Mouse (Mus musculus) midbrain, embryonic 12.5 days (tissue): Measurements from ENCODE around the gene Ntn5. TPM values are rescaled to one million over a fixed set of nuclear protein-coding genes. Genes with fewer than 3 reads are reported as not detected.

ENCODE experiments used
- ATAC-seq: fragments of 200-750 bp; cut with Nextera tagmentation; 2 replicates; pipeline ENCODE4 v1.8.0; 2017; ENCODE audit warnings: low read depth, moderate TSS enrichment, moderate library complexity; ENCODE audit not compliant: low FRiP score
- H3K27ac ChIP-seq: fragments of 300-500 bp; sonication (generic); replicated peaks from 2 replicates; pipeline ENCODE4 v1.5.1; 2016; ENCODE audit warnings: mild to moderate bottlenecking
- H3K27me3 ChIP-seq: fragments of 300-500 bp; sonication (generic); 2 replicates; pipeline ENCODE4 v1.6.1; 2016; ENCODE audit warnings: mild to moderate bottlenecking
- H3K36me3 ChIP-seq: fragments of 300-500 bp; sonication (generic); 2 replicates; pipeline ENCODE4 v1.6.1; 2016
- H3K4me1 ChIP-seq: fragments of 300-500 bp; sonication (generic); 2 replicates; pipeline ENCODE4 v1.6.1; 2016
- H3K4me2 ChIP-seq: fragments of 300-500 bp; sonication (generic); replicated peaks from 2 replicates; pipeline ENCODE4 v1.6.1; 2016; ENCODE audit warnings: mild to moderate bottlenecking, moderate library complexity
- H3K4me3 ChIP-seq: fragments of 300-500 bp; sonication (generic); 2 replicates; pipeline ENCODE4 v1.5.1; 2016; ENCODE audit warnings: mild to moderate bottlenecking
- H3K9ac ChIP-seq: fragments of 300-500 bp; sonication (generic); replicated peaks from 2 replicates; pipeline ENCODE4 v1.6.1; 2016; ENCODE audit warnings: mild to moderate bottlenecking, moderate library complexity
- H3K9me3 ChIP-seq: fragments of 300-500 bp; sonication (generic); 2 replicates; pipeline ENCODE4 v1.6.1; 2016; ENCODE audit warnings: mild to moderate bottlenecking
- WGBS: fragments of 180-500 bp; shearing (Covaris S2); methylation state at CpG from one replicate; pipeline ENCODE4 v1.1.7; 2016; 5-methylcytosine and 5-hydroxymethylcytosine counted together
- polyA plus RNA-seq: library from polyadenylated mRNA; unstranded; fragments of >200 nt; fragmentation: Nextera tagmentation; extraction: Ambion mirVana; gene quantifications from 2 replicates; pipeline ENCODE4 v1.2.1, GENCODE M21; 2016

Ntn5 gene
- polyA plus RNA-seq, 1 experiment from 2014 or later: 0.31 TPM

DNA sequence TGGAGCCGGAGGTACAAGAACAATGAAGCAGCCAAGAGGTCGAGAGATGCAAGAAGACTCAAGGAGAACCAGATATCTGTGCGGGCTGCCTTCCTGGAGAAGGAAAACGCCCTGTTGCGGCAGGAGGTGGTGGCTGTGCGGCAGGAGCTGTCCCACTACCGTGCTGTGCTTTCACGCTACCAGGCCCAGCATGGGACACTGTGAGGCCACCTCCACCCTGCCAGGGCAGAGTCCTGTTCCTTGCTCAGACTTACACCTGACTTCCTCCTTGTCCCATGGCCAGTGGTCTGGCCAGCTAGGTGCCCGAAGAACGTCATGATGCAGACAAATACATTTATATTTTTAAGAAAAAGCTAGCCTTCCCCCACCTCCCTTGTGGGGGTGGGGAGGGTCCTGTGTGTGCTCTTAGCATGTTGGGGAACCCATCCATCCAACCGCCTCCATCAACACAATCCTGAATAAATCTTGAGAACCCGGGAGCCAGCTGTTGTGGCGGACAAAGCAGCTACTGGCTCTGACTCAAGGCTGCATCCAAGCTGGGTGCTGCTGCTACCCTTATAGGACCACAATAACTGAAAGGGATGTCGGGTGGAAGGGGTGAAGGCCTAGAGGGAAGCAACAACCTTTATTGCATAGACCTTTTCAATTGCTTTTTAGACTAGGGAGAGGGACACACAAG lies 26.0 kb downstream of the Ntn5 start:
- Histone ChIP-seq H3K4me1 (peaks cover 69% of the 10 kb centered on the region), H3K9me3 (no peaks in the 10 kb centered on the region), H3K27me3 (peaks cover 8% of the 10 kb centered on the region; the same call in 1 of the 2 replicates), H3K4me2 (0 out of 2 replicates have a peak overlapping the region, but pooled peaks have one; percentile 2), H3K36me3 (peaks cover 39% of the 10 kb centered on the region), H3K27ac (peak overlapping the region; percentile 80), H3K4me3 (no peak overlapping the region), H3K9ac (peak overlapping the region; percentile 50)
- no peak for ATAC-seq
- WGBS: 71% methylated on average over 14 of the region's 14 CpGs

DNA sequence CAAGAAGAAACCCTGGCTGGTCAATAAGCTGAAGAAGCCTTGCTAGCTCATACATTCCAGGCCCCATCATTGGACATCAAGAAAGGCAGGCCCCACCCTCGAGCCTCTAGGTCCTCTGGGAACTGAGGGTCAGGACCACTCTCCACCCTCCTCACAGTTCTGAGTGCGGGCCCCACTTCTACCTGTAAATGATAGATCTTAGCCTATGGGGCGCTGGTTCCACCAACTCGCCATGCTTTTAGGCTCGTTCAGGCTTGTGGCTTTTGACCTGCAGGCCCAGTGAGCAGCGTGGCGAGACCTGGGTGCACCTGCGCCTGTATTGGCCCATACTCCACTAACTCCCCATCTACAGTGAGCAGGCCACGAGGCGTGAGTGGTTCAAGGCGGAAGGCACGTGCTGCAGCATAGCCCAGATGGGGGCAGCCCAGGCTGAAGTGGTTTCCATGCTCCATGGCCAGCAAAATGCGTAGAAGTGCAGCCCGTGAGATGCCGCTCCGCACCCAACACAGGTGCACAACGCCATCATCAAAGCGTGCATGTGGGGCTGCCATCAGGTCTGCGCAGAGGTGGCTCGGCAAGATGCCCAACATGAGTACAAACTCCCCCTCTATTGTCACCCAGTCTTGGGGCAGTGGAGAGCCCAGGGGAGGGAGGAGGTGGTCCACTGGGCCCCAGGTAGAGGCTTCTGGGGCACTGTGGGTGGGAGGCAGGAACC lies 26.8 kb downstream of the Ntn5 start:
- H3K9ac ChIP-seq: no peak overlapping the region
- H3K4me2 ChIP-seq: no peak overlapping the region
- WGBS: 93% methylated on average over 20 of the region's 20 CpGs
- H3K36me3 ChIP-seq: peaks cover 39% of the 10 kb centered on the region
- H3K4me1 ChIP-seq: peaks cover 67% of the 10 kb centered on the region
- peak overlapping the region; percentile 80 for H3K27ac ChIP-seq
- H3K27me3 ChIP-seq: peaks cover 8% of the 10 kb centered on the region; the same call in 1 of the 2 replicates
- H3K9me3 ChIP-seq: no peaks in the 10 kb centered on the region
- no peak for ATAC-seq
- no peak overlapping the region for H3K4me3 ChIP-seq

DNA sequence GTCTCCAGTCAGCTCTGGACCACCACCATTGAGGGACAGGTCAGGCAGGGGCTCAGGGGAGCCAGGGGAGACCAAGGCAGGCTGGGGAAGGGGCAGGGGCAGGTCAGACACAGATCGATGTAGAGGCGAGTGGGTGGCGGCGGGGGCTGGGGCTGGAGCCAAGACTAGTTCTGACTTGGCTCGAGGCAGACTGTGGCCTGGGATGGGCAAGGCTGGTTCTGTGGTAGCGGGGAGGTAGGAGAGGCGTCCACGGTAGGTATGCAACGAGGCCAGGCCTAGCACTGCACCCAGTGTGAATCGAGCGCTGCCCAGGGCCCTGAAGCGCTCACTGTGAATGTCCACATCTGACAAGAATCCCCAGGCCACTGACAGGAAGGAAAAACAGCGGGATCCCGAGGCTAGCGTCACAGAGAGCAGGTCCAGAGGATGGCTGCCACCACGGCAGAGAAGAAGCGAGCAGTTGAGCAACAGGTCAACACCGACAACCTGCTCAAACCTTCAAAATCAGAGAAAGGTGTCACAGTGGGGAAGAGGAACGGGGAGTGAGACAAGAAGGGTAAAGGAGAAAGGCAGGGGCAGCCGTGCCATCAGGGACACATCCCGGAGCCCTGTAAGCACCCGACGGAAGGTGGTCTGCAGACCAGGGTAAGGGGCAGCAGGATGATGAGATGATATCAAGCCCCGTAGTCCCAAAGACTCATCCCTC lies 27.6 kb downstream of the Ntn5 start:
- WGBS: 92% methylated on average over 24 of the region's 24 CpGs
- Histone ChIP-seq H3K9ac (no peak overlapping the region), H3K4me3 (no peak overlapping the region), H3K4me2 (no peak overlapping the region), H3K27me3 (peaks cover 7% of the 10 kb centered on the region; the same call in 1 of the 2 replicates), H3K36me3 (peaks cover 39% of the 10 kb centered on the region), H3K4me1 (peaks cover 67% of the 10 kb centered on the region), H3K9me3 (no peaks in the 10 kb centered on the region), H3K27ac (no peak overlapping the region)
- ATAC-seq: no peak

DNA sequence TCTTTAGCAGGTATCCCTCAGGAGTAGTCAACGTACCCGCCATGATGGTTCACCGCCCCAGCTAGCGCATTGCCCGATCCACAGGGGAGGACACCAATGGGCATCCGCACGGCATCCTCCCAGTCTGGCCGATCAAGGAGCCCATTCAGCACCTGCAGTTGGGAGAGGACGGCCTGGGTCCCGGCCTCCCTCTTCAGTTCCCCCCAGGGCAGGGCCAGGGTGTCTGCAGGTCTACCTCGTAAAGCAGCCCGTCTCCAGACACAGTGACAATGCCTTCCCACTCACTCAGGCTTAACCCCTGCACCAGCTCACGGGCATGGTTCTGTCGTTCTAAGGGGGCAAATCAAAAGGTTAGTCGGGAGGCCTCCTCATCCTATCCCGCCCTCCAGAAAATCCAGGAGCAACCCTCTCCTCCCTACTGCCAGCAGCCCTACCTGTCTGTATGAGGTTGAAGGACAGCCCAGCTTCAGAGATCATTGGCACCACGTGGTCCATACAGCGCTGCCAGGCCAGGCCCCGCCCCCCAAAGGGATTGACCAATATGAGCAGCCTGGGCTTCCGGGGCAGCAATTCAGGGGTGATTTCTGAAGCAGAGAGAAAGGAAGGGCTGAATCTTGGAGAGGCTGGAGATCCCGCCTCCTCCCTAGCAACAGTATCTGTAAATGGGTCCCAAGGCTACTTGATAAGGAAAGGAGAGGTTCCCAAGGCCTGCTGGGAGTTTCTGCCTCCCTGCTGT lies 28.4 kb downstream of the Ntn5 start:
- H3K4me3 ChIP-seq: no peak overlapping the region
- no peak overlapping the region for H3K4me2 ChIP-seq
- peaks cover 67% of the 10 kb centered on the region for H3K4me1 ChIP-seq
- H3K36me3 ChIP-seq: peaks cover 39% of the 10 kb centered on the region
- H3K9me3 ChIP-seq: no peaks in the 10 kb centered on the region
- H3K27ac ChIP-seq: no peak overlapping the region
- 89% methylated on average over 21 of the region's 21 CpGs for WGBS
- 0 out of 2 replicates have a peak overlapping the region, but pooled peaks have one; percentile 20 for H3K9ac ChIP-seq
- peaks cover 3% of the 10 kb centered on the region; the same call in 1 of the 2 replicates for H3K27me3 ChIP-seq
- ATAC-seq: no peak

DNA sequence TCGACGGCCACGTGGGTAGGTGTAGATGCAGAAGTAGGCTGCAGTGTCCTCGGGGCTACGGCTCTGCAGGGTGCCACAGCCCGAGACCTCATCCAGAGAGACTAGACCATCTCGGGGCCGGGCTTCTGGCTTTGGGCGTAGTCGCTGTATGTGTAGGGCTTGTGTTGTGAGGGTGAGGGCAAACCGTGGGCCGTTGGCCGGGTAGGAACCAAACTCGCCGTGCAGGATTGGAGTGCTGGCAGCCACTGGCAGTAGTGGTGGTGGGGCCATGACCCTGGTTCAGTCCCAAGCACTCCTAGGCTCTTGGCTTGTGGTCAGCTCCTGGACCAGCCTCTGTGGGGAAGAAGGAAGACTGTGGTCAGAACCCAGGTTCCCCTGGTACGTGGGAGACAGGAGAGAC lies 29.6 kb downstream of the Ntn5 start:
- no peak overlapping the region for H3K4me3 ChIP-seq
- whole genome bisulfite sequencing: 93% methylated on average over 16 of the region's 16 CpGs
- no peak overlapping the region for H3K27ac ChIP-seq
- H3K27me3 ChIP-seq: no peaks in the 10 kb centered on the region
- no peak overlapping the region for H3K9ac ChIP-seq
- ATAC-seq: no peak
- no peaks in the 10 kb centered on the region for H3K9me3 ChIP-seq
- H3K4me2 ChIP-seq: no peak overlapping the region
- H3K36me3 ChIP-seq: peaks cover 39% of the 10 kb centered on the region
- peaks cover 55% of the 10 kb centered on the region for H3K4me1 ChIP-seq

DNA sequence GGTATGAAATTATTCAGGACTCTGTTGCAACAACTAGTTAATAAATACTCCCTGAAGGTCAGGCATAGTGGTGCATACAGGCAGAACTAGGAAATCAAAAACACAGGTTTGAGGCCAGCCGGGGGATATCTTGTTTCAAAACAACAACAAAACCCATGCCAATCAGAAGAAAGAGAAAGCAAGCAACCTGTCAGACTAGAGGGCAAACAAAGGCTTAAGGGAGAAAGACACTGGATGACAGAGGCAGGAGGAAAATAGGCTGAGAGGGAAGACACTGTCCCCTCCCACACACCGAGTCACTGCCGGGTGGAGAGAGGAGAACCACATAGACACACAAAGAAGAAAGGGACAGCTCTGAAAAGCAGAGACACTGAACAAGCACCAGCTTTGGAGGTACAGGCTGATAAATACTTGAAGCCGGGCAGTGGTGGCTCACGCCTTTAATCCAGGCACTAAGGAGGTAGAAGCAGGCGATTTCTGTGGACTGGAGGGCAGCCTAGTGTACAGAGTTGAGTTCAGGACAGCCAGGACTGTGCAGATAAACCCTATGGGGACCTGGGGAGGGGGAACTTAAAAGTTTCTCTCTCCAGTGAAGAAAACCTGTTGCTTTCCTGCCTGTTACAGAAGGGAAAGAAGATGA lies 30.2 kb downstream of the Ntn5 start:
- no peak for ATAC-seq
- peak overlapping the region; percentile 81; the same call in 1 of the 2 replicates for H3K9ac ChIP-seq

DNA sequence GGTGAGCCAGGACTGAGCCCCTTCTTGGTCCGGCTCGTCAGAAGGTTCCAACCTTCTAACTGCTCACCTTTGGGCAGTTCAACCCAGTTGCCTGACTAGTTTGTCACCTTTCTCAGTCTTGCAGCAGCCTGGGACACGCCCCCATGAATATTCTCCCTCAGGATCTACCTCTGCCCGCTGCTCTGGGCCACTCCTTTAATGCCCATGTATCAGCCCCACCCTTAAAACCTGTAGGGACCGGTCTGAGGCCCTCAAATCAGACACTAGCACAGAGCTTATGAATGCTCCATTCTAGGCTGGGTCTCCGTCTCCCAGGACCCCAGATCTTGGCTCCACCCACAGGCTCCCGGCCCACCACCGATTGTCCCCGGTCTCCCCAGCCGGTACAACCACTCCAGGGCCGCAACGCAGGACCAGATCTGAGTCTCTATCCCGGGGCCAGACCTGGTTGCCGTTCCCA lies 30.8 kb downstream of the Ntn5 start:
- ATAC-seq: peak; percentile 62
- Histone ChIP-seq H3K27ac (peak overlapping the region; percentile 49), H3K4me1 (peaks cover 54% of the 10 kb centered on the region), H3K9ac (peak overlapping the region; percentile 81), H3K27me3 (no peaks in the 10 kb centered on the region), H3K4me2 (peak overlapping the region; percentile 92), H3K36me3 (peaks cover 45% of the 10 kb centered on the region), H3K9me3 (no peaks in the 10 kb centered on the region), H3K4me3 (peak overlapping the region; percentile 76)
- WGBS: 11% methylated on average over 14 of the region's 14 CpGs

More for the DNA sequence above, 30.2 kb downstream of the Ntn5 start:
- WGBS: 86% methylated on average over 6 of the region's 6 CpGs
- H3K36me3 ChIP-seq: peaks cover 39% of the 10 kb centered on the region
- no peaks in the 10 kb centered on the region for H3K9me3 ChIP-seq
- H3K4me2 ChIP-seq: peak overlapping the region; percentile 92
- H3K4me1 ChIP-seq: peaks cover 54% of the 10 kb centered on the region
- no peaks in the 10 kb centered on the region for H3K27me3 ChIP-seq
- peak overlapping the region; percentile 76 for H3K4me3 ChIP-seq
- H3K27ac ChIP-seq: no peak overlapping the region

DNA sequence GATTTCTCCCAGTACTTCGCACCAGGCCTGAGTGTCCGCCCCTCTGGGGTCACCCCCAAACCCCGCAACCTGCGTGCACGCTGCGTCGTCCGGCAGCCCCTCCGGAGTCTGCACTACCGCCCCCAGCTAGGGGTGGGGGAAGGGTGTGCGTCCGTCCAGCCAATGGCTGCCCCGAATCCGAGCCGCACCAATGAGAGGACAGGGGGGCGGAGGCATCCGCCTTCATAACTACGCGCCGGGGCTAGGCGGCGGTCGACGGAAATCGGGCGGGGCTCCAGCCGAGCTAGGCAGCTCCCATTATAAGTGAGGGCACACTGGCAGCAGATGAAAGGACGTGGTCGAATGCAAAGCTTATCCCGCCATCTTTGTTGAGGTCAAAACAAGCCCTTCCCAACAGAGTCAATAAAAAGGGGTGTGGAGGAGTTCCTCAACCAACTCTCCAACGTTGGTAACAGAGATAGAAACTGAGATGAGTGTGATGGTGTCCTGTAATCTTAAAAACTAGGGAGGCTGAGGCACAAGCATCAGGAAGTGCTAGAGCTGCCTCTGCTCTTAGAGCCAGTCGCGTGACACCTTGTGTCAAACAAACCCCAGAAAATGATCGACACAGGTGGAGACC lies 31.4 kb downstream of the Ntn5 start, which contains the start of gene Rpl18:
Rpl18 (plus strand) TSS at position 368 of the 619 bp plus-strand sequence.
- peak within 1 kb of the TSS; percentile 98 for H3K9ac ChIP-seq
- no peaks in the 10 kb centered on the region for H3K27me3 ChIP-seq
- peaks cover 53% of the 10 kb centered on the region for H3K4me1 ChIP-seq
- peak within 1 kb of the TSS; percentile 92 for H3K4me2 ChIP-seq
- H3K27ac ChIP-seq: peak within 1 kb of the TSS; percentile 68
- peak; percentile 90 for ATAC-seq
- 7% methylated on average over 34 of the region's 34 CpGs for WGBS
- no peaks in the 10 kb centered on the region for H3K9me3 ChIP-seq
- H3K4me3 ChIP-seq: peak within 1 kb of the TSS; percentile 76
- peaks cover 46% of the 10 kb centered on the region for H3K36me3 ChIP-seq

DNA sequence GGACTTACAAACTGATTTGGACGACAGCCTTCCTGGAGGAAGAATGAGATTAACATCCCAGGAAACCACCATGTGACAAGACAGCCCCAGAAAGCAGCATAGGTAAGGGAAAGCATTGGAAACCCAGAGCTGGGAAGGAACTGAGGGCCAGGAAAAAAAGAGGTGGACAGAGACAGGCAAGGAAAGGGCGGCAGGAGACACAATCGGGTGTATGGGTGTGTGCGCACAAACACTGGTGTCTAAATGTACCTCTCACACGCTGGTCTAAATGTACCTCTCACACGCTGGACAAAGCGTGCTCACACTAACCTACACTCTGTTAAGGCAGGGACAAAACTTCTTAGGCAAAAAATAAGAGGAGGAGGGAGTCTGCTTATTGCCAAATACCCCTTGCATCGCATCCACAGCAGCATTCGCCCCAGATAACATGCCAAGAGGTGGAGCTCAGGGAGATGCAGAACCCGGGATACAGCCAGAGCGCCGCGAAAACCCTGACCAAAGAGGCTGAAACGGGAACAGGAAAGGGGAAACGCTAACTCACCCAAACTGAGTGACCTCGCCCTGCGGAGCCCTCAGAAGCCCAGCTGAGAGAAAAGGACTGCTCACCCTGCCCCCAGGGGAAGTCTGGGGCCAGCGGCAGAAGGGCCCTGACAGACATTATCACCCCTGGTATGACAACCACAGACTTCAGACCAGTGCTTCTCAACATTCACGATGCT lies 32.1 kb downstream of the Ntn5 start:
- Histone ChIP-seq H3K4me1 (peaks cover 48% of the 10 kb centered on the region), H3K36me3 (peaks cover 46% of the 10 kb centered on the region), H3K9ac (peak overlapping the region; percentile 98), H3K4me2 (peak overlapping the region; percentile 92), H3K4me3 (peak overlapping the region; percentile 76), H3K9me3 (no peaks in the 10 kb centered on the region), H3K27ac (peak overlapping the region; percentile 68), H3K27me3 (no peaks in the 10 kb centered on the region)
- WGBS: 85% methylated on average over 19 of the region's 19 CpGs
- ATAC-seq: no peak

DNA sequence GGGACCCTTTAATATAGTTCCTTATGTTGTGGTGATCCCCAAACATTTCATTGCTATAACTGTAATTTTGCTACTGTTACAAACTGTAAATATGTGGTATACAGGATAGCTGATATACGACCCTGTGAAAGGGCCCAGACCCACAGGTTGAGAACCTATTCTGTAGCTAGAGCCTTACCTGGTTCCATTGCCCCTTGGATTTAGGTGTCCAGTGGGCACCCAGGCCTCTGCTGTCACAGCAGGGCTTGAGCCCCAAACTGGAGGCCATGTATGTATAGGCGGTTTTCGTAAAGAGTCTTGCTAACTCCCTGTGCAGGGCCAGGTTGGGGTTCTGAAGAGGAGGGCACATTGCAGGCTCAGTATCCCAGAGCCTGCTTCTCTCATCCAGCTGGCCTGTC lies 32.6 kb downstream of the Ntn5 start:
- 87% methylated on average over 3 of the region's 3 CpGs for WGBS
- Histone ChIP-seq H3K4me3 (peak overlapping the region; percentile 91), H3K36me3 (peaks cover 46% of the 10 kb centered on the region), H3K27ac (no peak overlapping the region), H3K9me3 (no peaks in the 10 kb centered on the region), H3K27me3 (no peaks in the 10 kb centered on the region), H3K9ac (peak overlapping the region; percentile 98), H3K4me2 (peak overlapping the region; percentile 92), H3K4me1 (peaks cover 46% of the 10 kb centered on the region)
- no peak for ATAC-seq
